Mouse (Mus musculus): ENCODE measurements at regions not wholly inside any gene's neighbourhood (a gene's known extent, or its start where the extent isn't known, plus 50 kb on each side); places are given as distances from the start of the nearest gene placed in this dataset.

- no peak for DNase-seq
- peaks cover 13% of the 10 kb centered on the region for H3K4me1 ChIP-seq (ENCODE audit: control insufficient read depth, insufficient read depth, low read length)
- 85% methylated on average over 6 of the region's 6 CpGs for WGBS
- no peak for TF ChIP-seq POLR2A (IDR thresholded peaks at IDR 0.05; ENCODE audit: borderline replicate concordance, extremely low read depth, low read depth, low read length)
- TF ChIP-seq CTCF (IDR thresholded peaks at IDR 0.05; ENCODE audit: insufficient read depth, low read length), result no peak
- no peak overlapping the region for H3K4me3 ChIP-seq (replicated peaks; ENCODE audit: extremely low read depth, low read depth, low read length)
Measured at GRCm38 (mm10) chr2:148500235-148500936, 57.0 kb upstream of the Cd93 start.

DNA sequence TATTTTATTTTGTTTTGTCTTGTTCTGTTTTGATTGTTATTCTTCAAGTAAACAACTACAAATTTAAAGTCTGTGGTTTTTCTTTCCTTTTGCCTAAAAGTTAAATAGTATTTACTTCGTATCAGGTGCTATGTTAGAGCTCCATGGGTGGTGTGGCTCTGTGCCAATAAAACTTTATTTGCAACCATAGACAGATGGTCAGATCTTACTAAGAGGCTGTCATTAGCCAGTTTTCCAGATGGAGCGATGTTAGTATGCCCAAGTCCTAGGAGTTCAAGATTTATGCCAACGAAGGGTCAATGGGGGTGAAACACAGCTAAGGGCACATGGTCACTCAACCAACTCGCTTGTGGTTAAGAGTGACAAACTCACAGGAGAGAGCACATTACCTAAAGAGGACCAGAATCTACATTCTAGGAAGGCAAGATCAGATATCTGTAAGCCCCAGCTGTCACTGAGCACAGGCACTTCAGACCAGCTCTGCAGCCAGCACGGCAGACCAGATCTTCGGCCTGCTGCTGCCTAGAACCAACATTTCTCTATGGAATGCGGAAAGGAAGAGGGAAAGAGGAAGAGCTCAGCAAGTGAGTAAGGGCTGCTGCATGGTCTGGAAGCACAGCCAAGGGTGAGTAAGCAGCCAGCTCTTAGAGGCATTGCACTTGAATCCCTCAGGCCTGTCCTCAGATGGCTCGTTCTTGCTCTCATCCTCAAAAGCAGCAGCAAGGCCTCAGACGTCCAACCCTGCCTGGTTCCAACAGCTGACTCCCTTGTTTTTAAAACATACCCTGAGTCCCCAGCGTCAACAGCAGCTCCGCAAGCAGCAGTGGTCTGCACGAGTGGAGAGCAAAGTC lies 54.3 kb upstream of the Cd93 start:
- DNase-seq, result no peak
- TF ChIP-seq POLR2A (IDR thresholded peaks at IDR 0.05; ENCODE audit: borderline replicate concordance, extremely low read depth, low read depth, low read length) (no peak), CTCF (IDR thresholded peaks at IDR 0.05; ENCODE audit: insufficient read depth, low read length) (no peak)
- 68% methylated on average over 12 of the region's 12 CpGs for WGBS
- no peak overlapping the region for H3K4me3 ChIP-seq (replicated peaks; ENCODE audit: extremely low read depth, low read depth, low read length)
- peaks cover 11% of the 10 kb centered on the region for H3K4me1 ChIP-seq (ENCODE audit: control insufficient read depth, insufficient read depth, low read length)

- H3K4me1 ChIP-seq (ENCODE audit: control insufficient read depth, insufficient read depth, low read length), result peaks cover 15% of the 10 kb centered on the region
- no peak for TF ChIP-seq CTCF (IDR thresholded peaks at IDR 0.05; ENCODE audit: insufficient read depth, low read length)
- DNase-seq, result no peak
- 82% methylated on average over 6 of the region's 6 CpGs for WGBS
- H3K4me3 ChIP-seq (replicated peaks; ENCODE audit: extremely low read depth, low read depth, low read length), result no peak overlapping the region
Measured at GRCm38 (mm10) chr2:148496151-148497040, 53.0 kb upstream of the Cd93 start.

- WGBS, result 81% methylated on average over 3 of the region's 3 CpGs
- H3K4me1 ChIP-seq (ENCODE audit: control insufficient read depth, insufficient read depth, low read length), result peaks cover 18% of the 10 kb centered on the region
- TF ChIP-seq CTCF (IDR thresholded peaks at IDR 0.05; ENCODE audit: insufficient read depth, low read length) (no peak), POLR2A (IDR thresholded peaks at IDR 0.05; ENCODE audit: borderline replicate concordance, extremely low read depth, low read depth, low read length) (no peak)
- no peak overlapping the region for H3K4me3 ChIP-seq (replicated peaks; ENCODE audit: extremely low read depth, low read depth, low read length)
- DNase-seq, result no peak
Measured at GRCm38 (mm10) chr2:148495485-148495884, 52.1 kb upstream of the Cd93 start.

GRCm38 (mm10) chr2:148493281-148493680 lies 49.9 kb upstream of the Cd93 start:
- Histone ChIP-seq H3K4me1 (ENCODE audit: control insufficient read depth, insufficient read depth, low read length) (peaks cover 23% of the 10 kb centered on the region), H3K4me3 (replicated peaks; ENCODE audit: extremely low read depth, low read depth, low read length) (no peak overlapping the region)
- DNase-seq, result no peak
- TF ChIP-seq CTCF (IDR thresholded peaks at IDR 0.05; ENCODE audit: insufficient read depth, low read length) (no peak), POLR2A (IDR thresholded peaks at IDR 0.05; ENCODE audit: borderline replicate concordance, extremely low read depth, low read depth, low read length) (no peak)

Measured in lung, adult 2 months (tissue).